Mouse (Mus musculus) hindbrain, embryonic 12.5 days (tissue): ENCODE measurements around the gene B4galnt1. TPM values are rescaled to one million over a fixed set of nuclear protein-coding genes. Genes with fewer than 3 reads are reported as not detected.
A peak's percentile ranks its signal among the peaks of the same experiment; 100 is the strongest.

Experiments used
- ATAC-seq: fragments of 200-750 bp; cut with Nextera tagmentation; 2 replicates; pipeline ENCODE4 v1.8.0; 2017; ENCODE audit warnings: moderate TSS enrichment; ENCODE audit not compliant: low FRiP score
- H3K27ac ChIP-seq: fragments of 300-500 bp; sonication (generic); 2 replicates; pipeline ENCODE4 v1.5.1; 2016; ENCODE audit warnings: mild to moderate bottlenecking
- H3K27me3 ChIP-seq: fragments of 300-500 bp; sonication (generic); 2 replicates; pipeline ENCODE4 v1.6.1; 2016; ENCODE audit warnings: mild to moderate bottlenecking
- H3K36me3 ChIP-seq: fragments of 300-500 bp; sonication (generic); 2 replicates; pipeline ENCODE4 v1.6.1; 2016; ENCODE audit warnings: mild to moderate bottlenecking
- H3K4me1 ChIP-seq: fragments of 300-500 bp; sonication (generic); 2 replicates; pipeline ENCODE4 v1.6.1; 2016
- H3K4me2 ChIP-seq: fragments of 300-500 bp; sonication (generic); replicated peaks from 2 replicates; pipeline ENCODE4 v1.6.1; 2016; ENCODE audit warnings: mild to moderate bottlenecking
- H3K4me3 ChIP-seq: fragments of 300-500 bp; sonication (generic); 2 replicates; pipeline ENCODE4 v1.5.1; 2016; ENCODE audit warnings: mild to moderate bottlenecking
- H3K9ac ChIP-seq: fragments of 300-500 bp; sonication (generic); 2 replicates; pipeline ENCODE4 v1.6.1; 2016; ENCODE audit warnings: mild to moderate bottlenecking, moderate library complexity
- H3K9me3 ChIP-seq: fragments of 300-500 bp; sonication (generic); replicated peaks from 2 replicates; pipeline ENCODE4 v1.6.1; 2016; ENCODE audit warnings: mild to moderate bottlenecking
- WGBS: fragments of 180-500 bp; shearing (Covaris S2); methylation state at CpG from one replicate; pipeline ENCODE4 v1.1.7; 2016; 5-methylcytosine and 5-hydroxymethylcytosine counted together
- polyA plus RNA-seq: library from polyadenylated mRNA; unstranded; fragments of >200 nt; fragmentation: Nextera tagmentation; extraction: Ambion mirVana; gene quantifications from 2 replicates; pipeline ENCODE4 v1.2.1, GENCODE M21; 2016

B4galnt1 gene
- polyA plus RNA-seq, 1 experiment from 2014 or later: 21.6 TPM

DNA sequence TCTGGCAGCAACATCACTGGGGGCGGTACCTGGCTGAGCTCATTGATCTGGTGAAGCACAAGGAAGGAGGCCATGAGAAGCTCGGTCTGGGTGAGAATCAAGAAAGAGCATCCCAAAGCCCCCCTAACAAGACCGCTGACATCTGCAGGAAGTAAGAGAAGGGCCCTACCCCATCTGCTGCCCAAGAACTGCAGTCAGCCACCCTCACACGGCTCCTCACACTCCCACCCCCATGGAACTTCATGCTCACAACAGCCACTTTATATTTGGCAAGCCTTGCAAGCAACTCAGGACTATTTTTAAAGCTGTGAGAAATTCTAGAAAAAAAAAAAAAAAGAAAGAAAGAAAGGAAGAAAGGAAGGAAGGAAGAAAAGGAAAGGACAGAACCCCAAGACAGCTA is 43.9 kb downstream of the B4galnt1 start:
- Histone ChIP-seq H3K27me3 (no peaks in the 10 kb centered on the region; the same call in 1 of the 2 replicates), H3K27ac (no peak overlapping the region), H3K9ac (no peak overlapping the region), H3K36me3 (peaks cover 42% of the 10 kb centered on the region), H3K4me2 (no peak overlapping the region), H3K4me3 (no peak overlapping the region), H3K4me1 (peaks cover 13% of the 10 kb centered on the region), H3K9me3 (no peaks in the 10 kb centered on the region)
- no peak for ATAC-seq
- 87% methylated on average over 4 of the region's 4 CpGs for WGBS

DNA sequence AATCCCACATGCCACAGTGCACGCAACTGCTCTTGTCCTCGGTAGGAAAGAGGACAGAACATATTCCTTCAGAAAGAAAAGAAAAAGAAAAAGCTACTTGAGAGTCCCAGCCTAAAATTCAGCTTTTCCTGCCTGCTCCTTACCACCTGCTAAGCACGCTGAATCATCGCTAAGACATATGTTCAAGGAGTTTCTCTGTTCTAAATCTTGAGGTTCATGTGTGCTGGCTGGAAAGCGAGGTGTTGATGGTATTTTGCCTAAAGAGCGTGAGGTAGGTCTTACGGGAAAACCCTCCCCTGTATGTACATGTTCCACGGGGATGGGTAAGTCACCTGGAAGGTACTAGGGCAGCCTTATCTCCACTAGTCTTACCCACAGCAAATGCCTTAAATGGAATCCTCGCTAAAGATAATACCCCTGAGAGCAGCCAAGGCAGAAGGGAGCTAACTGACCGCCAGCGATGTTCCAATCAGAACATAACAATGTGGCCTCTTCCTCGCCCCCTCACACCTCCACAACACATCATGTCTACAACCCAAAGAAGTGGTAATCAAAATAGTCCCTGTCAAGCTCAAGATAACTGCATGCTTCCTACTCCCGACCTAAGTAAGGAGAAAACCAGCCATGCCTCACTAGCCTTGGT is 45.0 kb downstream of the B4galnt1 start:
- ATAC-seq: no peak
- Histone ChIP-seq H3K36me3 (peaks cover 34% of the 10 kb centered on the region), H3K9me3 (no peaks in the 10 kb centered on the region), H3K4me1 (peaks cover 13% of the 10 kb centered on the region), H3K27ac (no peak overlapping the region), H3K9ac (no peak overlapping the region), H3K4me2 (peak overlapping the region; percentile 91), H3K27me3 (no peaks in the 10 kb centered on the region; the same call in 1 of the 2 replicates), H3K4me3 (0 out of 2 replicates have a peak overlapping the region, but pooled peaks have one; percentile 82)
- 85% methylated on average over 13 of the region's 13 CpGs for WGBS

DNA sequence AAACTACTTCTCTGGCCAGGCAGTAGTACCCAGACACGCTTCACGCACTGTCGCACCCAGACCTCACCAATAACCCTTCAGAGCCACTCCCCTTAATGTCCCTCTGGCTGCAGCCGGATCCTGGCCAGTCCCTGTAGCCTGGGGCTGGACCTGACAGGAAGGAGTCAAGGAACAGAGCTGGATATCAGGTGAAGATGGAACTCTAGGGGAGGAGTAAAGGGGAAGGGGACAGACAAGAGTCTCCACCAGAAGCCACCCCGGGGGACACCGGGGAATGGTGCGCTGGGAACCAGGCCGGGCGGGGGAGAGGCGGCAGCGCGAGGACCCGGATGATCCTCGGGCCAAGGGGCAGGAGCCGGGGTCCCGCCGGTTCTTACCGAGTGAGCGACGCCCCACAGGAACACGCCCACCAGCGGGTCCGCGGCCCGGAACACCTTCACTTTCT is 46.0 kb downstream of the B4galnt1 start:
- peaks cover 25% of the 10 kb centered on the region for H3K36me3 ChIP-seq
- H3K9ac ChIP-seq: peak overlapping the region; percentile 86
- H3K4me2 ChIP-seq: peak overlapping the region; percentile 91
- H3K27me3 ChIP-seq: no peaks in the 10 kb centered on the region; the same call in 1 of the 2 replicates
- ATAC-seq: peak; percentile 67
- H3K4me1 ChIP-seq: peaks cover 13% of the 10 kb centered on the region
- H3K27ac ChIP-seq: peak overlapping the region; percentile 56
- H3K9me3 ChIP-seq: no peaks in the 10 kb centered on the region
- H3K4me3 ChIP-seq: peak overlapping the region; percentile 82
- WGBS: under 1% methylated on average over 25 of the region's 25 CpGs

DNA sequence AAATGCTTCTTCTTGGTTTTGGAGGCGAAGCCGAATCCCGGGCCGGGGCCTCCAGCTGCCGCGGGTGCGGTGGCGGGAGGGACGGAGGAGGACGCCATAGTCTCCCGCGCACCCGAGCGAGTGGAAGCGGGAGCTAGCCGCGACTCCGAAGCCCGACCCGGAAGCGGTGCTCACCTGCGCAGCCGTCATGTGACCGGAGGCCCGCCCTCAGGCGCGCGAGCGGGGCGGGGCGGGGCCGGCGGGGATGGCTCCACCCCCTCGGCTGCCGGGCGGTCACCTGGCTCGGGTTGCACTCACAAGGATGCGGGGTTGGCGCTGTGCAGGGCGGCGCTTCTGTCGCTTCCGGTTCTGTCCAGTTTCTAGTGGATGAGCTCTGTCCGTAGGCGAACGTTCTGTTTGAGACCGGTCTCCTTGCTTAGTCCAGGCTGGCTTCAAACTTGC is 46.4 kb downstream of the B4galnt1 start, which contains the start of gene Pip4k2c:
Pip4k2c (minus strand) TSS at position 172 of the 441 bp plus-strand sequence.
- peak within 1 kb of the TSS; percentile 82 for H3K4me3 ChIP-seq
- peak within 1 kb of the TSS; percentile 86 for H3K9ac ChIP-seq
- WGBS: 0% methylated on average over 27 of the region's 47 CpGs
- peak; percentile 95 for ATAC-seq
- peak within 1 kb of the TSS; percentile 91 for H3K4me2 ChIP-seq
- H3K27me3 ChIP-seq: no peaks in the 10 kb centered on the region; the same call in 1 of the 2 replicates
- H3K27ac ChIP-seq: peak within 1 kb of the TSS; percentile 56
- no peaks in the 10 kb centered on the region for H3K9me3 ChIP-seq
- peaks cover 13% of the 10 kb centered on the region for H3K4me1 ChIP-seq
- peaks cover 21% of the 10 kb centered on the region for H3K36me3 ChIP-seq

DNA sequence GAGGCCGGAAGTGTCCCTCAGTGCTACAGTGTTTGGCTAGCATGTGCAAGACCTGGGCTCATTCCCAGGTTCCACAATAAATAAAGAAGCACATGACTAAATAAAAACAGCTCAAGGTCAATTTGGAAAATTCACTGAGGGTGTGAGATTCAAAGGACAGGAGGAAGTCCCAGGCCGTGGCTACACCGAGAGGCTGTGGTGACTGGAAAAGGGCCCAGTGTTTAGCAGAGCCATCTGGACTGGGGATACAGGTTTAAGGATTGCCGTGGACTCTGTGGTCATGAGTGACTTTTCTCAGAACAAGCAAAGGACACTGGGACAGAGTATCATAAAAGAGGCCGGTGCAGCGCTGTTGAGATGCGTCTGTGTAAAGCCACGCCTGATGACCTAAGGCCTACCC is 48.2 kb downstream of the B4galnt1 start:
- Histone ChIP-seq H3K4me2 (no peak overlapping the region), H3K27ac (no peak overlapping the region), H3K9me3 (no peaks in the 10 kb centered on the region), H3K36me3 (peaks cover 5% of the 10 kb centered on the region; the same call in 1 of the 2 replicates), H3K4me3 (no peak overlapping the region), H3K9ac (no peak overlapping the region), H3K27me3 (no peaks in the 10 kb centered on the region; the same call in 1 of the 2 replicates), H3K4me1 (peaks cover 13% of the 10 kb centered on the region)
- WGBS: 89% methylated on average over 8 of the region's 8 CpGs
- ATAC-seq: no peak

DNA sequence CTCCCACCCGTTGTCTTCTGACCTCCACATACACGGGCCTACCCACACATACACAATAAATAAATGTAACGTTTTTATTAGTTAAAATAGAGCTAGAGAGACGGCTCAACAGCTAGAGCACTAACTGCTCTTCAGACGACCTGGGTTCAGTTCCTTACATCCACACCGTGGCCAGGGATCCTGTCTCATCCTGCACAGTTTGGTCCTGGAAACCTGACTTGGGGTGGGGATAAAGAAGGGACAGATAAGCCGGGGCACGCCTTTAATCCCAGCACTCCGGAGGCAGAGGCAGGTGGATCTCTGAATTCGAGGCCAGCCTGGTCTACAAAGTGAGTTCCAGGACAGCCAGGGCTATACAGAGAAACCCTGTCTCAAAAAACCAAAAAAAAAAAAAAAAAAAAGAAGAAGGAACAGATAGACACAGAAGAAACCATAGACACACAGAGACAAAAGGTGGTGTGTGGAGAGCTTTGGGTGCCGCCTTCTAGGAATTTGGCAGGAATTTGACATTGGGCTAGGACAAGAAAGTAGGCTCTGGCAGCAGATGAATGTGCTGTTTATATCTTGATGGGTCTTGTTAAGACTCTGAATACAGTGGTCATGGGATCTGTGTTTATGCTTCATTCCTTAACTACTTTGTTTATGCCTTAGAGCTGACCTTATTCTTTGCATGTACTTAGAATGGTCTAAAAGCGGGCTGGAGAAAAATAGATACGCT is 48.8 kb downstream of the B4galnt1 start:
- Histone ChIP-seq H3K4me2 (no peak overlapping the region), H3K27ac (no peak overlapping the region), H3K9me3 (no peaks in the 10 kb centered on the region), H3K4me3 (no peak overlapping the region), H3K9ac (no peak overlapping the region), H3K36me3 (no peaks in the 10 kb centered on the region), H3K27me3 (no peaks in the 10 kb centered on the region; the same call in 1 of the 2 replicates), H3K4me1 (peaks cover 13% of the 10 kb centered on the region)
- 87% methylated on average over 13 of the region's 13 CpGs for WGBS
- no peak for ATAC-seq

DNA sequence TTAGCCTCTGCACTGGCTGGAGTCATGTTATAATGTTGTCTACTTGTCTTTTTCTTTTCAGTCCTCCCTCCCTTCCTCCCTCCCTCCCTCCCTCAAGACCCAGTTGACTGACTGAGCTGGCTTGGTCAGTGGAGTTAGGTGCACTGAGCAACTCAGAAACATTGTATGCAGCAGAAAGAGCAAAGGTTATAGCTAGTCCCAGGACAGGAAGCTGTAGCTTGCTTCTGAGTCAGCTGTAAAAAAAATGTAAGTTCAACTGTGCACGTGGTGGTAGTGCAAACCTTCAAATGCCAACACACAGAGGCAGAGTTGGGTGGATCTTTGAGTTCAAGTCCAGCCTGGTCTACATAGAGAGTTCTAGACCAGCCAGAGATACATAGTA is 49.4 kb downstream of the B4galnt1 start:
- Histone ChIP-seq H3K36me3 (no peaks in the 10 kb centered on the region), H3K4me3 (no peak overlapping the region), H3K27ac (no peak overlapping the region), H3K27me3 (no peaks in the 10 kb centered on the region; the same call in 1 of the 2 replicates), H3K4me1 (peaks cover 13% of the 10 kb centered on the region), H3K9me3 (no peaks in the 10 kb centered on the region), H3K4me2 (no peak overlapping the region), H3K9ac (no peak overlapping the region)
- WGBS: 79% methylated on average over 1 of the region's 1 CpGs
- no peak for ATAC-seq

DNA sequence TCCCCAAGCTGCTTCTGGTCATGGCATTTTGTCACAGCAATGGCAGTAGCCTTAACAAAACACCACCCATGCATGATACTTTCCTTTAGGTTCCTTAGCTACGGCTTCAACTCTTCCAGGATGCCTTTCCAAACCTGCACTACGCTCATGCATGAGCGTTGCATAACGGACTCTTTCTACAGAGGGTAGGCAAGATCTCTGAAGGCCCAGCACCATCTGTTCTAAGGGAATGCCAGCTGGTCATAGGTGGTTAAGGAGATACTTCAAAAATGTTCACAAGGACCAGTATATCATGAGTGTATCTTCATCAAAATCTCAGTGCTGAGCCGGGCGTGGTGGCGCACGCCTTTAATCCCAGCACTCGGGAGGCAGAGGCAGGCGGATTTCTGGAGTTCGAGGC is 51.4 kb downstream of the B4galnt1 start:
- H3K27me3 ChIP-seq: no peaks in the 10 kb centered on the region; the same call in 1 of the 2 replicates

DNA sequence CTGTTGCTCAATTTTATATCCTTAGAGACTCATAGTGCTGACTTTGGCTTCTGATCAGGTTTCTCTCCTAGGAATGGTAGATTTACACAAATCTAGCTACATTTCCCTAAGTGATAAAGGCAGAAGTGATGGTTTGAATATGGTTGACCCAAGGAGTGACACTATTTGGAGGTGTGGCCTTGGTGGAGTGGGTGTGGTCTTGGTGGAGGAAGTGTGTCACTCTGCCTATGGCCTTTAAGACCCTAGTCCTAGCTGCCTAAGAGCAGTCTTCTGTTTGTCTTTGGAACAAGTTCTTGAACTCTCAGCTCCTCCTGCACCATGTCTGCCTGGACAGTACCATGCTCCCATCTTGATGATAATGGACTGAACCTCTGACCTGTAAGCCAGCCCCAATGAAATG is 52.2 kb downstream of the B4galnt1 start:
- Histone ChIP-seq H3K36me3 (no peaks in the 10 kb centered on the region), H3K27me3 (no peaks in the 10 kb centered on the region; the same call in 1 of the 2 replicates), H3K9me3 (no peaks in the 10 kb centered on the region), H3K27ac (no peak overlapping the region), H3K9ac (no peak overlapping the region), H3K4me2 (no peak overlapping the region), H3K4me3 (no peak overlapping the region), H3K4me1 (no peaks in the 10 kb centered on the region)
- ATAC-seq: no peak

More for the DNA sequence above, 51.4 kb downstream of the B4galnt1 start:
- Histone ChIP-seq H3K9me3 (no peaks in the 10 kb centered on the region), H3K4me1 (no peaks in the 10 kb centered on the region), H3K27ac (no peak overlapping the region), H3K4me3 (no peak overlapping the region), H3K36me3 (no peaks in the 10 kb centered on the region), H3K9ac (no peak overlapping the region), H3K4me2 (no peak overlapping the region)
- WGBS: 89% methylated on average over 11 of the region's 11 CpGs
- ATAC-seq: no peak

DNA sequence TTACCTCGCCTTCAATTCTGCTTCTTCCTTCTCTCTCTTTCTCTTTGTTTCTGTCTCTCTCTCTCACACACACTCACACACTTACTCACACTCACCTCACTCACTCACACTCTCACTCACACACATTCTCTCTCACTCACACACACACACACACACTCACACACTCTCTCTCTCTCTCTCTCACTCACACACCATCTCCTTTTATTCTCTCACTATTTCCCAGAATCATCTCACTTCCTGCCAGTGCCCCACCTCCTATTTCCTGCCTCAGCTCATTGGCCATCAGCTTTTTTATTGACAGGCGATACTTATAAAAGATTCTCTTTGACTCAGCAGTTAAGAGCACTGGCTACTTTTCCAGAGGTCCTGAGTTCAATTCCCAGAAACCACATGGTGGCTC is 53.3 kb downstream of the B4galnt1 start:
- no peak for ATAC-seq
- Histone ChIP-seq H3K36me3 (no peaks in the 10 kb centered on the region), H3K4me3 (no peak overlapping the region), H3K4me1 (no peaks in the 10 kb centered on the region), H3K9me3 (no peaks in the 10 kb centered on the region), H3K9ac (no peak overlapping the region), H3K27me3 (no peaks in the 10 kb centered on the region; the same call in 1 of the 2 replicates), H3K27ac (no peak overlapping the region), H3K4me2 (no peak overlapping the region)
- 99% methylated on average over 2 of the region's 2 CpGs for WGBS
